Mouse (Mus musculus): Measurements from ENCODE around the gene Gm9507. TPM values are rescaled to one million over a fixed set of nuclear protein-coding genes. Genes with fewer than 3 reads are reported as not detected.
"Not testable (repeated sequence)": the region's sequence is repeated elsewhere in the genome, so short reads cannot be mapped to it uniquely, and the experiment has no call there.

Gm9507 gene
- polyA plus RNA-seq, 1 experiment from 2014 or later = not detected

- no peaks in the 10 kb centered on the region for H3K4me1 ChIP-seq
- no peak overlapping the region for H3K4me3 ChIP-seq
- H3K4me2 ChIP-seq = no peak overlapping the region
- no peaks in the 10 kb centered on the region for H3K27me3 ChIP-seq
- no peaks in the 10 kb centered on the region for H3K9me3 ChIP-seq
- H3K27ac ChIP-seq = no peak overlapping the region
- 34% methylated on average over 3 of the region's 3 CpGs for WGBS
- H3K36me3 ChIP-seq = no peaks in the 10 kb centered on the region
- H3K9ac ChIP-seq = no peak overlapping the region
- no peak; the same call in 1 of the 2 replicates for ATAC-seq (ENCODE audit: borderline replicate concordance, extremely low read depth, low FRiP score, low TSS enrichment)
These were observed 7.5 kb downstream of the Gm9507 start for GRCm38 (mm10) chr10:77804095-77804494.

DNA sequence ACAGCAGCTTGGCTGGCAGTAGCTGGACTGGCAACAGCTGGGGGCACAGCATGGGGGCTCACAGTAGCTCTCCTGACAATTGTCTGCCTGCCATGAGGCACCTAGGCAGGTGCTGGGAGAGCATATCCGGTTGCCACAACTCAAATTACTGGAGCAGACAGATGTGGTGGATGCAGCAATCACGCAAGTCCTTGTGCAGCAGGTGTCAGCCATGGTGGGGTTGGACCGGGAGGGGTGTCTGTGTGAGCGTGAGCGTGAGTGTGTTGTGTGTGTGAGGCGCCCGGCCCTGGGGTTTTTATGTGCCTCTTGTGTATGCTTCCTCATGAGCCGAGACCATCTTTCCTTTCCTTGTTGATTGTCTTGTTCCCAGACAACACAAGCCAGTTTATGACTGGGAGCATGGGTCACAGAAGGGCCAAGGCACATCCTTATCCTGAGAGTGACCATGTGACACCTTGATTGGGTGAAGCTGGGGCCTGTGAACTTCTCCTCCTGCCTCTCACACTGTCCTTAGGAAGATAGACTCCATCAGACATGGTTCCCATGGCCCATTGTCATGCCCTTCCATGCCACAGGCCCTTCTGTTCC lies 12.6 kb downstream of the Gm9507 start, which contains the start of gene Gm19668:
Gene Gm19668 (minus strand): TSS at position 213 of the 588 bp plus-strand sequence.
- H3K4me3 ChIP-seq = no peak within 1 kb of the TSS
- H3K27me3 ChIP-seq = no peaks in the 10 kb centered on the region
- 57% methylated on average over 8 of the region's 8 CpGs for WGBS
- no peak within 1 kb of the TSS for H3K27ac ChIP-seq
- H3K9ac ChIP-seq = no peak within 1 kb of the TSS
- no peaks in the 10 kb centered on the region for H3K9me3 ChIP-seq
- ATAC-seq (ENCODE audit: borderline replicate concordance, extremely low read depth, low FRiP score, low TSS enrichment) = no peak
- H3K4me1 ChIP-seq = no peaks in the 10 kb centered on the region
- H3K36me3 ChIP-seq = no peaks in the 10 kb centered on the region
- no peak within 1 kb of the TSS for H3K4me2 ChIP-seq

DNA sequence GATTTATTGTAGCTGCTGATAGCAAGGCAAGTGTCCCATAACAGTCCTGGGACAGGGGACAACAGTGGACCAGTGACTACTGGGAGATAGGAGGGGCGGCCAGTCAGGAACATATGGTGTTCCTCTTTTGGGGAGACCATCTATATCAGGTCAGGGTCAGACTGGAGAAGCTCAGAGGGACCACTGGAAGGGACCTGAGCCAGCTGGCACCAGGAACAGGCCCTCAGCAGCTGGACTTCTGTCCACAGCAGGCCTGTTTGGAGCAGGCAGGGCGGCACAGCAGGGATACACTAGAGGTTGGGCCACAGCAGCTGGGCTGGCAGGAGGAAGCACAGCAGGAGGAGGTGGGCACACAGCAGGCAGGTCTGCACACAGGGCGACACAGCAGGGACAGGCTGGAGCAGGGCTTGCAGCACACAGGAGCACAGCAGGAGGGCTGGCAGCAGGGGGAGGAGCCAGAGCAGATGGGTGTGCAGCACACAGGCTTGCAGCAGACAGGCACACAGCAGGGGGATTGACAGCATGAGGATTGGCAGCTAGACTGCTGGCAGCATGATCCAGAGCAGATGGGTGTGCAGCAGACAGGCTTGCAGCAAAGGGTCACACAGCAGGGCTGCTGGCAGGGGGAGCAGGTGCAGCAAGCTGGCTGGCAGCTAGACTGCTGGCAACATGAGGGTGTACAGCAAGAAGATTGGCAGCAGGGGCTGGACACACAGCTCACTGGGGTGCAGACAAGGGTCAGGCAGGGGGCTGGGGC lies 13.3 kb downstream of the Gm9507 start:
- H3K4me1 ChIP-seq, H3K27ac ChIP-seq, H3K9ac ChIP-seq, H3K27me3 ChIP-seq, H3K4me2 ChIP-seq, H3K9me3 ChIP-seq, H3K36me3 ChIP-seq, H3K4me3 ChIP-seq: not testable (repeated sequence)
- WGBS = 31% methylated on average over 3 of the region's 3 CpGs
- 0 out of 2 replicates have a peak, but pooled peaks have one; percentile 39 for ATAC-seq (ENCODE audit: borderline replicate concordance, extremely low read depth, low FRiP score, low TSS enrichment)

DNA sequence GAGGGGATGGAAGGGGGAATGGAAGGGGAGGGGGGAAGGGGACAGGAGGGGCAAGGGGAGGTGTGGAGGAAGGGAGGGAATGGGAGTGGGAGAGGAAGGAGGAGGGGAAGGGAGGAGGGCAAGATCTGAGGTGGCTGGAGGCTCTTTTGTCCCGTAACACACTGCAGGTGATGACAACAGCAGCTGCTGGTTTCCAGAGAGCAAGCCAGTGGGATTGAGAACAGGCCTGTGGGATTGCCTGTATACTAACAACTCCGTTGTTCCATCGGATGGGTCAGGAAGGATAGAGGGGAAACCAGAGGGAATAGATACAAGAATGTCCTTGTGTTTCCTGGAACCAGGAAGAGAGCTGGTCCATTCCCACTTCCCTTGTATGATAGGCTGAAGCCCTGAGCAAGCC lies 14.0 kb downstream of the Gm9507 start:
- ATAC-seq (ENCODE audit: borderline replicate concordance, extremely low read depth, low FRiP score, low TSS enrichment) = no peak
- no peaks in the 10 kb centered on the region for H3K4me1 ChIP-seq
- H3K4me3 ChIP-seq = no peak overlapping the region
- no peak overlapping the region for H3K9ac ChIP-seq
- no peak overlapping the region for H3K4me2 ChIP-seq
- no peaks in the 10 kb centered on the region for H3K9me3 ChIP-seq
- no peak overlapping the region for H3K27ac ChIP-seq
- no peaks in the 10 kb centered on the region for H3K27me3 ChIP-seq
- no peaks in the 10 kb centered on the region for H3K36me3 ChIP-seq
- WGBS = 13% methylated on average over 3 of the region's 3 CpGs

DNA sequence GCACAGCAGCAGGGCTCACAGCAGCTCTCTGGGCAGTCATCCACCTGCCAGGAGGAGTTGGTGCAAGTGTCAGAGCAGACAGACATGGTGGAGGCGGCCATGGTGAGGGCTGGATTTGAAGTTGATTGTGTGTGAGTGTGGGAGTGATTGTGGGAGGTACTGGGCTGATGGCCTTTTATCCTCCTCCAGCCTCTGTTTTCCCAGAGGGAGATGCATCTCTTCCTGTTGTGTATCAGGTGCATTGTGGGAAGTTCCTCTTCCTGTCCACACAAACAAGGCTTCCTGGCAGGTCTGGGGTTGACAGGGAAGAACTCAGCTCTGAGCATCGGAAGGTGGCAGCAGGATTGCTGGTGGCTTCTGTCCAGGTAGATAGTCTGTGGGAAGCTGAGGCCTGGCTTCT lies 16.7 kb downstream of the Gm9507 start, which contains the start of gene Gm9639:
Gene Gm9639 (minus strand): TSS at position 101 of the 400 bp plus-strand sequence.
- no peak within 1 kb of the TSS for H3K4me3 ChIP-seq
- no peak within 1 kb of the TSS for H3K9ac ChIP-seq
- H3K27ac ChIP-seq = no peak within 1 kb of the TSS
- no peaks in the 10 kb centered on the region for H3K4me1 ChIP-seq
- WGBS = 41% methylated on average over 2 of the region's 2 CpGs
- no peak for ATAC-seq (ENCODE audit: borderline replicate concordance, extremely low read depth, low FRiP score, low TSS enrichment)
- no peak within 1 kb of the TSS for H3K4me2 ChIP-seq
- H3K36me3 ChIP-seq = no peaks in the 10 kb centered on the region
- H3K27me3 ChIP-seq = no peaks in the 10 kb centered on the region
- no peaks in the 10 kb centered on the region for H3K9me3 ChIP-seq

- H3K36me3 ChIP-seq = no peaks in the 10 kb centered on the region
- no peaks in the 10 kb centered on the region for H3K27me3 ChIP-seq
- no peak for ATAC-seq (ENCODE audit: borderline replicate concordance, extremely low read depth, low FRiP score, low TSS enrichment)
- H3K4me2 ChIP-seq = no peak overlapping the region
- H3K27ac ChIP-seq = no peak overlapping the region
- 79% methylated on average over 2 of the region's 2 CpGs for WGBS
- no peaks in the 10 kb centered on the region for H3K4me1 ChIP-seq
- no peak overlapping the region for H3K9ac ChIP-seq
- H3K4me3 ChIP-seq = no peak overlapping the region
- H3K9me3 ChIP-seq = no peaks in the 10 kb centered on the region
These were observed 23.0 kb downstream of the Gm9507 start for GRCm38 (mm10) chr10:77788621-77789020.

- not testable (repeated sequence) for H3K4me3 ChIP-seq; H3K4me1 ChIP-seq; H3K9ac ChIP-seq; H3K9me3 ChIP-seq; H3K27me3 ChIP-seq; H3K27ac ChIP-seq; ATAC-seq (ENCODE audit: borderline replicate concordance, extremely low read depth, low FRiP score, low TSS enrichment); H3K36me3 ChIP-seq; H3K4me2 ChIP-seq
- WGBS = 44% methylated on average over 1 of the region's 1 CpGs
These were observed 23.8 kb downstream of the Gm9507 start, which contains the start of gene Gm7137 for GRCm38 (mm10) chr10:77787876-77788275. Gm7137 (minus strand) TSS chr10:77788200.

GRCm38 (mm10) chr10:77783396-77783795 lies 28.2 kb downstream of the Gm9507 start:
- not testable (repeated sequence) for H3K9me3 ChIP-seq; H3K4me1 ChIP-seq; H3K27ac ChIP-seq; H3K4me2 ChIP-seq; H3K36me3 ChIP-seq; ATAC-seq (ENCODE audit: borderline replicate concordance, extremely low read depth, low FRiP score, low TSS enrichment); H3K9ac ChIP-seq; H3K4me3 ChIP-seq; H3K27me3 ChIP-seq
- 83% methylated on average over 3 of the region's 3 CpGs for WGBS

DNA sequence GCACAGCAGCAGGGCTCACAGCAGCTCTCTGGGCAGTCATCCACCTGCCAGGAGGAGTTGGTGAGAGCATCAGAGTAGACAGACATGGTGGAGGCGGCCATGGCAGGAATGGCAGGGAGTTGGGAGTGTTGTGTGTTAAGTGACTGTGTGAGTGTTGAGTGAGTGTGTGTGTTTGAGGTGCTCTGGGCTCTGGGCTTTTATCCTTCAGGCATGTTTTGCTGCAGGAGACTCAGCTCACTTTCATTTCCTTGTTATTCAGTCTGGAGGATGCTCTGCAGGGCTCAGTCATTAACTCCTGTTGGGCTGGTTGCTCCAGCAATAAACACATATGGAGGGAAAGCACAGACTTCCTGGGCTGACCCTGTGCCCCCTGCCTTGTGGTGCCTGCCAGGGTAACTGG lies 29.2 kb downstream of the Gm9507 start, which contains the start of gene Gm3250:
Gene Gm3250 (minus strand): TSS at position 101 of the 400 bp plus-strand sequence.
- WGBS = 60% methylated on average over 1 of the region's 1 CpGs
- not testable (repeated sequence) for H3K9ac ChIP-seq; H3K4me3 ChIP-seq; ATAC-seq (ENCODE audit: borderline replicate concordance, extremely low read depth, low FRiP score, low TSS enrichment); H3K9me3 ChIP-seq; H3K27ac ChIP-seq; H3K27me3 ChIP-seq; H3K4me2 ChIP-seq; H3K4me1 ChIP-seq; H3K36me3 ChIP-seq

GRCm38 (mm10) chr10:77776844-77777243 lies 34.8 kb downstream of the Gm9507 start, which contains the start of gene Gm7138:
Gm7138 (minus strand) TSS chr10:77776944.
- not testable (repeated sequence) for H3K9ac ChIP-seq; H3K36me3 ChIP-seq; H3K4me1 ChIP-seq; H3K27ac ChIP-seq; H3K4me2 ChIP-seq; ATAC-seq (ENCODE audit: borderline replicate concordance, extremely low read depth, low FRiP score, low TSS enrichment); H3K4me3 ChIP-seq; H3K9me3 ChIP-seq; H3K27me3 ChIP-seq
- 59% methylated on average over 1 of the region's 1 CpGs for WGBS

- H3K4me2 ChIP-seq; H3K36me3 ChIP-seq; H3K4me3 ChIP-seq; H3K27ac ChIP-seq; ATAC-seq (ENCODE audit: borderline replicate concordance, extremely low read depth, low FRiP score, low TSS enrichment); H3K4me1 ChIP-seq; H3K9me3 ChIP-seq; H3K9ac ChIP-seq; H3K27me3 ChIP-seq: not testable (repeated sequence)
- 74% methylated on average over 3 of the region's 3 CpGs for WGBS
These were observed 39.5 kb downstream of the Gm9507 start for GRCm38 (mm10) chr10:77772142-77772541.

DNA sequence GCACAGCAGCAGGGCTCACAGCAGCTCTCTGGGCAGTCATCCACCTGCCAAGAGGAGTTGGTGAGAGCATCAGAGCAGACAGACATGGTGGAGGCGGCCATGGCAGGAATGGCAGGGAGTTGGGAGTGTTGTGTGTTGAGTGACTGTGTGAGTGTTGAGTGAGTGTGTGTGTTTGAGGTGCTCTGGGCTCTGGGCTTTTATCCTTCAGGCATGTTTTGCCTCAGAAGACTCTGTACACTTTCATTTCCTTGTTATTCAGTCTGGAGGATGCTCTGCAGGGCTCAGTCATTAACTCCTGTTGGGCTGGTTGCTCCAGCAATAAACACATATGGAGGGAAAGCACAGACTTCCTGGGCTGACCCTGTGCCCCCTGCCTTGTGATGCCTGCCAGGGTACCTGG lies 40.4 kb downstream of the Gm9507 start, which contains the start of gene Gm3238:
Gene Gm3238 (minus strand): TSS at position 101 of the 400 bp plus-strand sequence.
- ATAC-seq (ENCODE audit: borderline replicate concordance, extremely low read depth, low FRiP score, low TSS enrichment); H3K9ac ChIP-seq; H3K27me3 ChIP-seq; H3K4me3 ChIP-seq; H3K27ac ChIP-seq; H3K4me1 ChIP-seq; H3K9me3 ChIP-seq; H3K4me2 ChIP-seq; H3K36me3 ChIP-seq: not testable (repeated sequence)
- no CpG with 5 or more reads among the region's 1 CpGs for WGBS

Measured in lung, embryonic 15.5 days (tissue).